Mouse (Mus musculus): ENCODE data around the gene Cpeb3.
"Not testable (repeated sequence)": the region's sequence is repeated elsewhere in the genome, so short reads cannot be mapped to it uniquely, and the experiment has no call there.

The Cpeb3 gene

GRCm38 (mm10) chr19:37208176-37208755 lies at the start of gene Cpeb3:
TSS of gene Cpeb3 (minus strand) at chr19:37208601.
- peak; percentile 20 for DNase-seq (ENCODE audit: low spot score)

- no peak for DNase-seq (ENCODE audit: low spot score)
Measured at GRCm38 (mm10) chr19:37255321-37255720, 46.9 kb upstream of the Cpeb3 start.

- DNase-seq (ENCODE audit: low spot score) = no peak
Measured at GRCm38 (mm10) chr19:37252104-37252503, 43.7 kb upstream of the Cpeb3 start.

GRCm38 (mm10) chr19:37248199-37248598 lies 39.8 kb upstream of the Cpeb3 start:
- no peak for DNase-seq (ENCODE audit: low spot score)

- DNase-seq (ENCODE audit: low spot score) = no peak
Measured at GRCm38 (mm10) chr19:37246859-37247258, 38.5 kb upstream of the Cpeb3 start.

- DNase-seq (ENCODE audit: low spot score) = no peak
Measured at GRCm38 (mm10) chr19:37242707-37243106, 34.3 kb upstream of the Cpeb3 start.

GRCm38 (mm10) chr19:37241201-37241600 lies 32.8 kb upstream of the Cpeb3 start:
- no peak for DNase-seq (ENCODE audit: low spot score)

- DNase-seq (ENCODE audit: low spot score) = no peak
Measured at GRCm38 (mm10) chr19:37239096-37239495, 30.7 kb upstream of the Cpeb3 start.

- DNase-seq (ENCODE audit: low spot score) = no peak
Measured at GRCm38 (mm10) chr19:37238651-37239050, 30.2 kb upstream of the Cpeb3 start.

- DNase-seq (ENCODE audit: low spot score) = no peak
Measured at GRCm38 (mm10) chr19:37237712-37238437, 29.5 kb upstream of the Cpeb3 start.

- no peak for DNase-seq (ENCODE audit: low spot score)
Measured at GRCm38 (mm10) chr19:37237306-37237705, 28.9 kb upstream of the Cpeb3 start.

GRCm38 (mm10) chr19:37235818-37236217 lies 27.4 kb upstream of the Cpeb3 start:
- no peak for DNase-seq (ENCODE audit: low spot score)

GRCm38 (mm10) chr19:37233561-37234539 lies 25.4 kb upstream of the Cpeb3 start:
- no peak for DNase-seq (ENCODE audit: low spot score)

GRCm38 (mm10) chr19:37232598-37232997 lies 24.2 kb upstream of the Cpeb3 start:
- not testable (repeated sequence) for DNase-seq (ENCODE audit: low spot score)

GRCm38 (mm10) chr19:37225197-37225862 lies 16.9 kb upstream of the Cpeb3 start:
- no peak for DNase-seq (ENCODE audit: low spot score)

- DNase-seq (ENCODE audit: low spot score) = no peak
Measured at GRCm38 (mm10) chr19:37214711-37215110, 6.3 kb upstream of the Cpeb3 start.

- no peak for DNase-seq (ENCODE audit: low spot score)
Measured at GRCm38 (mm10) chr19:37211416-37211815, 3.0 kb upstream of the Cpeb3 start.

GRCm38 (mm10) chr19:37210457-37210856 lies 2.1 kb upstream of the Cpeb3 start:
- DNase-seq (ENCODE audit: low spot score) = no peak

- peak; percentile 9 for DNase-seq (ENCODE audit: low spot score)
Measured at GRCm38 (mm10) chr19:37209467-37210128, 1.2 kb upstream of the Cpeb3 start.

GRCm38 (mm10) chr19:37208986-37209385 lies 585 bp upstream of the Cpeb3 start:
- no peak for DNase-seq (ENCODE audit: low spot score)

All from lung, postnatal 25 days (tissue).